Mouse (Mus musculus): ENCODE measurements around the gene Rprd2.

- TF ChIP-seq MYOD1 (IDR thresholded peaks at IDR 0.05; ENCODE audit: control insufficient read depth in 1 of 3, insufficient read length in 2 of 3, low read depth in 2 of 3) (no peak), POLR2A (IDR thresholded peaks at IDR 0.05; ENCODE audit: insufficient read length, low read depth) (no peak), REST (IDR thresholded peaks at IDR 0.05; ENCODE audit: insufficient read depth, insufficient read length) (no peak), E2F4 (IDR thresholded peaks at IDR 0.05; ENCODE audit: insufficient read depth) (no peak), USF1 (IDR thresholded peaks at IDR 0.05; ENCODE audit: low read depth) (no peak), TCF12 (IDR thresholded peaks at IDR 0.05; ENCODE audit: insufficient read depth, poor library complexity, severe bottlenecking) (no peak), CEBPB (IDR thresholded peaks at IDR 0.05; ENCODE audit: insufficient read depth, poor library complexity, severe bottlenecking) (no peak), SRF (IDR thresholded peaks at IDR 0.05; ENCODE audit: control insufficient read depth, insufficient read length, low read depth) (no peak), MAX (IDR thresholded peaks at IDR 0.05; ENCODE audit: low read depth) (no peak)
These were observed 61.9 kb downstream of the Rprd2 start for GRCm38 (mm10) chr3:95756808-95757207.
